Mouse (Mus musculus) cerebellum, adult 2 months (tissue): ENCODE measurements around the gene Sp140.
"Not testable (repeated sequence)": the region's sequence is repeated elsewhere in the genome, so short reads cannot be mapped to it uniquely, and the experiment has no call there.

Experiments
- CTCF ChIP-seq: fragments of 200-500 bp; IDR thresholded peaks from 2 replicates; pipeline ENCODE4 v1.5.1; 2011; ENCODE audit warnings: low read depth, mild to moderate bottlenecking, control low read depth, low read length, moderate library complexity, borderline replicate concordance; ENCODE audit not compliant: insufficient read depth
- POLR2A ChIP-seq: fragments of 200-500 bp; IDR thresholded peaks from 2 replicates; pipeline ENCODE4 v1.6.1; 2011; ENCODE audit warnings: low read length, control low read depth, borderline replicate concordance; ENCODE audit not compliant: insufficient read depth

GRCm38 (mm10) chr1:85600794-85601193, 616 bp downstream of the Sp140 start:
- TF ChIP-seq POLR2A, CTCF: not testable (repeated sequence)
